Mouse (Mus musculus) liver, embryonic 13.5 days (tissue): Measurements from ENCODE around the gene Pxmp4. TPM values are rescaled to one million over a fixed set of nuclear protein-coding genes. Genes with fewer than 3 reads are reported as not detected.
A peak's percentile ranks its signal among the peaks of the same experiment; 100 is the strongest.

Experiments used
- ATAC-seq: fragments of 200-750 bp; cut with Nextera tagmentation; 2 replicates; pipeline ENCODE4 v1.8.0; 2017; ENCODE audit warnings: low read depth, mild to moderate bottlenecking, moderate number of reproducible peaks, moderate library complexity
- DNase-seq: peaks from one replicate; pipeline ENCODE4 v3.0.0; 2022
- H3K27ac ChIP-seq: fragments of 300-500 bp; sonication (generic); 2 replicates; pipeline ENCODE4 v1.5.1; 2015; ENCODE audit warnings: moderate library complexity, mild to moderate bottlenecking, inconsistent platforms
- H3K27me3 ChIP-seq: fragments of 300-500 bp; sonication (generic); 2 replicates; pipeline ENCODE4 v1.6.1; 2015; ENCODE audit warnings: mild to moderate bottlenecking, inconsistent platforms
- H3K36me3 ChIP-seq: fragments of 300-500 bp; sonication (generic); 2 replicates; pipeline ENCODE4 v1.6.1; 2015; ENCODE audit warnings: mild to moderate bottlenecking, inconsistent platforms
- H3K4me1 ChIP-seq: fragments of 300-500 bp; sonication (generic); replicated peaks from 2 replicates; pipeline ENCODE4 v1.6.1; 2015; ENCODE audit warnings: inconsistent platforms
- H3K4me2 ChIP-seq: fragments of 300-500 bp; sonication (generic); 2 replicates; pipeline ENCODE4 v1.6.1; 2015; ENCODE audit warnings: inconsistent platforms, mild to moderate bottlenecking, moderate library complexity
- H3K4me3 ChIP-seq: fragments of 300-500 bp; sonication (generic); replicated peaks from 2 replicates; pipeline ENCODE4 v1.5.1; 2015; ENCODE audit warnings: mild to moderate bottlenecking, inconsistent platforms
- H3K9ac ChIP-seq: fragments of 300-500 bp; sonication (generic); 2 replicates; pipeline ENCODE4 v1.6.1; 2015; ENCODE audit warnings: mild to moderate bottlenecking, inconsistent platforms
- H3K9me3 ChIP-seq: fragments of 300-500 bp; sonication (generic); replicated peaks from 2 replicates; pipeline ENCODE4 v1.6.1; 2016; ENCODE audit warnings: inconsistent platforms
- WGBS: fragments of 180-500 bp; shearing (Covaris S2); methylation state at CpG from one replicate; pipeline ENCODE4 v1.1.7; 2015; ENCODE audit not compliant: insufficient replicate concordance; 5-methylcytosine and 5-hydroxymethylcytosine counted together
- polyA plus RNA-seq: library from polyadenylated mRNA; unstranded; fragments of >200 nt; fragmentation: Nextera tagmentation; extraction: Ambion mirVana; gene quantifications from 2 replicates; pipeline ENCODE4 v1.2.1, GENCODE M21; 2015

Gene Pxmp4
- polyA plus RNA-seq, 1 experiment from 2014 or later = 28.9 TPM

- H3K4me3 ChIP-seq = peak overlapping the region; percentile 82
- no peak for DNase-seq
- H3K36me3 ChIP-seq = no peaks in the 10 kb centered on the region
- H3K27ac ChIP-seq = no peak overlapping the region
- no peaks in the 10 kb centered on the region for H3K27me3 ChIP-seq
- peaks cover 48% of the 10 kb centered on the region for H3K4me1 ChIP-seq
- H3K9ac ChIP-seq = peak overlapping the region; percentile 62
- H3K4me2 ChIP-seq = peak overlapping the region; percentile 91
- 28% methylated on average over 4 of the region's 4 CpGs for WGBS
- ATAC-seq = no peak
- H3K9me3 ChIP-seq = no peaks in the 10 kb centered on the region
Measured at GRCm38 (mm10) chr2:154570666-154571065, 32.8 kb downstream of the Pxmp4 start.

- ATAC-seq (peak; percentile 95), DNase-seq (peak; percentile 94)
- no peaks in the 10 kb centered on the region for H3K27me3 ChIP-seq
- peaks cover 56% of the 10 kb centered on the region for H3K4me1 ChIP-seq
- H3K9ac ChIP-seq = peak within 1 kb of the TSS; percentile 89
- peak within 1 kb of the TSS; percentile 82 for H3K4me3 ChIP-seq
- no peaks in the 10 kb centered on the region for H3K9me3 ChIP-seq
- H3K27ac ChIP-seq = peak within 1 kb of the TSS; percentile 89
- peaks cover 2% of the 10 kb centered on the region for H3K36me3 ChIP-seq
- WGBS = 0% methylated on average over 44 of the region's 44 CpGs
- H3K4me2 ChIP-seq = peak within 1 kb of the TSS; percentile 91
Measured at GRCm38 (mm10) chr2:154569836-154570286, 33.6 kb downstream of the Pxmp4 start, which contains the start of gene E2f1. Gene E2f1, minus strand, starts transcription at chr2:154569892.

GRCm38 (mm10) chr2:154569071-154569748 is 34.3 kb downstream of the Pxmp4 start:
- Histone ChIP-seq H3K27me3 (no peaks in the 10 kb centered on the region), H3K4me1 (peaks cover 59% of the 10 kb centered on the region)

GRCm38 (mm10) chr2:154568329-154569070 is 35.0 kb downstream of the Pxmp4 start:
- peak; percentile 18; the same call in 1 of the 2 replicates for ATAC-seq
- H3K9me3 ChIP-seq = no peaks in the 10 kb centered on the region
- H3K9ac ChIP-seq = peak overlapping the region; percentile 89
- peak overlapping the region; percentile 89 for H3K27ac ChIP-seq
- H3K36me3 ChIP-seq = peaks cover 15% of the 10 kb centered on the region
- H3K4me2 ChIP-seq = peak overlapping the region; percentile 91
- WGBS = 21% methylated on average over 10 of the region's 10 CpGs
- peak overlapping the region; percentile 82 for H3K4me3 ChIP-seq
- H3K4me1 ChIP-seq = peaks cover 59% of the 10 kb centered on the region
- no peaks in the 10 kb centered on the region for H3K27me3 ChIP-seq
- DNase-seq = no peak

More at GRCm38 (mm10) chr2:154569071-154569748, 34.3 kb downstream of the Pxmp4 start:
- Histone ChIP-seq H3K27ac (peak overlapping the region; percentile 89), H3K9me3 (no peaks in the 10 kb centered on the region), H3K4me2 (peak overlapping the region; percentile 91), H3K36me3 (peaks cover 8% of the 10 kb centered on the region), H3K9ac (peak overlapping the region; percentile 89), H3K4me3 (peak overlapping the region; percentile 82)
- under 1% methylated on average over 50 of the region's 70 CpGs for WGBS
- ATAC-seq (peak; percentile 80), DNase-seq (peak; percentile 71)

GRCm38 (mm10) chr2:154567766-154568165 is 35.7 kb downstream of the Pxmp4 start:
- no peaks in the 10 kb centered on the region for H3K9me3 ChIP-seq
- peak overlapping the region; percentile 82 for H3K4me3 ChIP-seq
- no peaks in the 10 kb centered on the region for H3K27me3 ChIP-seq
- H3K4me1 ChIP-seq = peaks cover 59% of the 10 kb centered on the region
- H3K9ac ChIP-seq = peak overlapping the region; percentile 89
- 77% methylated on average over 2 of the region's 2 CpGs for WGBS
- ATAC-seq (no peak), DNase-seq (no peak)
- H3K36me3 ChIP-seq = peaks cover 23% of the 10 kb centered on the region
- H3K27ac ChIP-seq = peak overlapping the region; percentile 89
- peak overlapping the region; percentile 91 for H3K4me2 ChIP-seq

- Histone ChIP-seq H3K27ac (0 out of 2 replicates have a peak overlapping the region, but pooled peaks have one; percentile 36), H3K4me3 (0 out of 2 replicates have a peak overlapping the region, but pooled peaks have one; percentile 1), H3K9ac (peak overlapping the region; percentile 30; the same call in 1 of the 2 replicates), H3K4me1 (peaks cover 59% of the 10 kb centered on the region), H3K36me3 (peaks cover 33% of the 10 kb centered on the region), H3K27me3 (no peaks in the 10 kb centered on the region), H3K4me2 (peak overlapping the region; percentile 91), H3K9me3 (no peaks in the 10 kb centered on the region)
- 83% methylated on average over 8 of the region's 8 CpGs for WGBS
- DNase-seq (no peak), ATAC-seq (no peak)
Measured at GRCm38 (mm10) chr2:154566641-154567040, 36.9 kb downstream of the Pxmp4 start.

GRCm38 (mm10) chr2:154565562-154565961 is 37.9 kb downstream of the Pxmp4 start:
- Histone ChIP-seq H3K9ac (peak overlapping the region; percentile 30; the same call in 1 of the 2 replicates), H3K4me3 (no peak overlapping the region), H3K36me3 (peaks cover 44% of the 10 kb centered on the region), H3K27ac (peak overlapping the region; percentile 15; the same call in 1 of the 2 replicates), H3K27me3 (no peaks in the 10 kb centered on the region), H3K9me3 (no peaks in the 10 kb centered on the region), H3K4me1 (peaks cover 50% of the 10 kb centered on the region), H3K4me2 (no peak overlapping the region)
- no peak for ATAC-seq
- no peak for DNase-seq
- WGBS = 84% methylated on average over 3 of the region's 3 CpGs

GRCm38 (mm10) chr2:154563612-154564170 is 39.8 kb downstream of the Pxmp4 start:
- Histone ChIP-seq H3K27me3 (no peaks in the 10 kb centered on the region), H3K4me3 (no peak overlapping the region), H3K4me1 (peaks cover 53% of the 10 kb centered on the region), H3K9me3 (no peaks in the 10 kb centered on the region), H3K4me2 (no peak overlapping the region), H3K36me3 (peaks cover 54% of the 10 kb centered on the region), H3K27ac (no peak overlapping the region), H3K9ac (no peak overlapping the region)
- ATAC-seq = no peak
- DNase-seq = no peak
- WGBS = 89% methylated on average over 22 of the region's 22 CpGs

- H3K36me3 ChIP-seq = peaks cover 38% of the 10 kb centered on the region
- H3K27me3 ChIP-seq = no peaks in the 10 kb centered on the region
- peak within 1 kb of the TSS; percentile 36 for H3K27ac ChIP-seq
- H3K4me3 ChIP-seq = peak within 1 kb of the TSS; percentile 51
- ATAC-seq (peak; percentile 75), DNase-seq (peak; percentile 33)
- peak within 1 kb of the TSS; percentile 64 for H3K9ac ChIP-seq
- WGBS = 3% methylated on average over 34 of the region's 34 CpGs
- no peaks in the 10 kb centered on the region for H3K9me3 ChIP-seq
- peaks cover 30% of the 10 kb centered on the region for H3K4me1 ChIP-seq
- H3K4me2 ChIP-seq = peak within 1 kb of the TSS; percentile 75
Measured at GRCm38 (mm10) chr2:154558264-154559039, 45.1 kb downstream of the Pxmp4 start, which contains the start of gene Necab3. Gene Necab3, minus strand, starts transcription at chr2:154558890.

GRCm38 (mm10) chr2:154557184-154557832 is 46.2 kb downstream of the Pxmp4 start:
- Histone ChIP-seq H3K9me3 (no peaks in the 10 kb centered on the region), H3K36me3 (peaks cover 27% of the 10 kb centered on the region), H3K9ac (peak overlapping the region; percentile 64; the same call in 1 of the 2 replicates), H3K27me3 (peaks cover 2% of the 10 kb centered on the region), H3K4me3 (no peak overlapping the region), H3K4me2 (no peak overlapping the region), H3K27ac (no peak overlapping the region), H3K4me1 (peaks cover 37% of the 10 kb centered on the region)
- WGBS = 47% methylated on average over 5 of the region's 5 CpGs
- ATAC-seq (no peak), DNase-seq (no peak)
